Mouse (Mus musculus) brain, embryonic 14.5 days (tissue): ENCODE data around the gene Creb3l4.

ENCODE experiments used
- CTCF ChIP-seq: fragments of 200-500 bp; IDR thresholded peaks from 2 replicates; pipeline ENCODE4 v1.5.1; 2012; ENCODE audit warnings: inconsistent platforms, mild to moderate bottlenecking, moderate library complexity, borderline replicate concordance; ENCODE audit not compliant: insufficient read depth, insufficient read length; ENCODE audit errors: extremely low read depth
- POLR2A ChIP-seq: fragments of 200-500 bp; IDR thresholded peaks from 2 replicates; pipeline ENCODE4 v1.6.1; 2012; ENCODE audit warnings: mild to moderate bottlenecking, inconsistent platforms, borderline replicate concordance; ENCODE audit not compliant: poor library complexity, insufficient read depth, insufficient read length, severe bottlenecking; ENCODE audit errors: extremely low read depth

GRCm38 (mm10) chr3:90280708-90281107, 37.4 kb upstream of the Creb3l4 start:
- TF ChIP-seq POLR2A (no peak), CTCF (no peak)
